Mouse (Mus musculus) heart, postnatal 10 days (tissue): ENCODE results near the gene Fam43a. TPM values are rescaled to one million over a fixed set of nuclear protein-coding genes. Genes with fewer than 3 reads are reported as not detected.

Source experiments
- DNase-seq, 2 experiments: peaks; one replicate each; pipeline ENCODE4 v3.0.0; 2021
- intact Hi-C: fragments of 180-260 bp; cut with DNase I; formaldehyde crosslinking; loops from one replicate; pipeline ENCODE4 v1.15.1; 2025
- total RNA-seq, 2 experiments: library from RNA; stranded (reverse); gene quantifications; 2 replicates each; pipeline ENCODE4 v1.2.3; 2021

The Fam43a gene
- 10 to 100 TPM; 40.3 to 46.5 TPM for total RNA-seq

GRCm38 (mm10) chr16:30599491-30600268 lies at the start of gene Fam43a:
Fam43a (plus strand) TSS chr16:30599723.
- DNase-seq = peak; percentile 94 to 95
- intact Hi-C loops = loop anchor here (2.0 to 5.0 kb wide), 5 partner anchors 53 to 758 kb away; no protein-coding TSS in a partner anchor

- intact Hi-C loops = loop anchor here (10.0 kb wide), 1 partner anchor 805 kb away; no protein-coding TSS in a partner anchor
- peak; percentile 88 for DNase-seq
These were observed 49.4 kb upstream of the Fam43a start for GRCm38 (mm10) chr16:30549966-30550747.

DNA sequence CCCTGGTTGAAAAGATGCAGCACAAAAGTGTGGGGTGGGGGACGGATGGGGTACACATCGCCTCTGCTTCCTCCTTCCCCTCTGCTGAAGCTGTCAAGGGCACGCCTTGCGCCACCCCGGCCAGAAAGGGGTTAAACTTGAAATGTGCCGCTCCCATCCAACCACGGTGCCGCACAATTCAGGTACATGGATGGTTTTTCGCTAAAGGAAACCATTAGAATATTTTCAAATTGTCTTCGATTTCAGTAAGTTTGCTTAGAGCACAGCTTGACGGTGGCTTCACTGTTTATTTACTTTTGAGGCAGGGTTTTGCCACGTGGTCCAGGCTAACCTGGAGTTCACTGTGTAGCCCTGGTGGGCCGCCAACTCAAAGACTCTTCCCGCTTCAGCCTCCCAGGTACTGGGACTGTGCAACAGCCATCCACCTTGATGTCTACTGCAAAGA lies 48.8 kb upstream of the Fam43a start, which contains the start of gene Tmem44:
Gene Tmem44, minus strand, starts transcription at position 95 of the 445 bp plus-strand sequence.
- intact Hi-C loops = loop anchor here (10.0 kb wide), 1 partner anchor 804 kb away; no protein-coding TSS in a partner anchor
- no peak for DNase-seq

GRCm38 (mm10) chr16:30552621-30553338 lies 46.7 kb upstream of the Fam43a start:
- intact Hi-C loops = loop anchor here (10.0 kb wide), 1 partner anchor 802 kb away; no protein-coding TSS in a partner anchor
- peak; percentile 91 to 92 for DNase-seq

GRCm38 (mm10) chr16:30554109-30554508 lies 45.4 kb upstream of the Fam43a start:
- intact Hi-C loops = loop anchor here (10.0 kb wide), 1 partner anchor 801 kb away; no protein-coding TSS in a partner anchor
- DNase-seq = no peak

DNA sequence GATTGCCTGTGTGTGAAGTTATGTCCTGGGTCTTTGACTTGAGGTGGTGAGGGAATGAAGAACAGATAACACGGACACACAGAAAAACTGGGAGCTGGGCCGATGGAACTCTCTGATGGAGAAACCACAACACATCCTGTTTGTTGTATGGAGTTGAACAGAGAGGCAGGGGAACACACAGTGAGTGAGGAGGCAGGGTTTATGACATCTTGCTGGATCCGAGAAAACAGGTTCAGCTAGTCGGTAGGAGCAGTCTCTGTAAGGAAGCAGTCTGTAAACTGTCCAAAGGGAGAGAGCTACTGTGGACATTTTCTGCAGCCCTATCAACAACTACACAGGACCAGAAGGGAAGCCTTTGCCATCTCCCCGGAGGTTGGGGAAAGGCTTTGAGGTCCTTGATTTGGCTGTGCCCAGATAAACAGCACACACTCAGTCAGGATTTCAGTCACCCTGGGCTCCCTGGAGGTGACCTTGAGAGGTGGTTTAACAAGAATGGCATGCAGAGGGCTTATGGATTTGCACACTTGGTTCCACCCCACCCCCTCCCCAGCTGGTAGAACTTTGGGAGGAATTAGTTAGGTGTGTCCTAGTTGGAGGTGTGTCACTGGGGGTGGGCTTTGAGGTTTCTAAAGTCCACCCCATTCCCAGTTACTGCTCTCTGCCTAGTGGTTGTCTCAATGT lies 40.1 kb upstream of the Fam43a start:
- DNase-seq = no peak
- intact Hi-C loops = loop anchor here (10.0 kb wide), 1 partner anchor 795 kb away; no protein-coding TSS in a partner anchor

DNA sequence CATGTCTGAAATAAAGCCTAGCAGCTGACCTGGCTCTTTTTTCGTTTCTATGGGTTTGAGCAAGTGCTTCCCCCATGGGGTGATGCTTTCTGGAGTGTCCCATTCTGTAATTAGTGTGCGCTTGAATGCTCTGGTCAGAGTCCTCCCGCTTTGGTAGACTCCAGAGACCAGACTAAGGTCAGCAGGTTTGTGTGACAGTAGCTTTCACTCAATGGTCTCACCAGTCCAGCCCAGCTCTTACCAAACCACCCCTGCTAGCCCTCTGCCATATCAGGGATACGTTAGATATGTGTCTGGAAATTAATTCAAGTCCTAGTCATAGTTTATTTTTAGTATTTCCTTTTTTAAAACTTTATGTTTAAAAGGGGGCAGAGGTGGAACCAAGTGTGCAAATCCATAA lies 38.9 kb upstream of the Fam43a start:
- DNase-seq = no peak
- intact Hi-C loops = no loop called here

DNA sequence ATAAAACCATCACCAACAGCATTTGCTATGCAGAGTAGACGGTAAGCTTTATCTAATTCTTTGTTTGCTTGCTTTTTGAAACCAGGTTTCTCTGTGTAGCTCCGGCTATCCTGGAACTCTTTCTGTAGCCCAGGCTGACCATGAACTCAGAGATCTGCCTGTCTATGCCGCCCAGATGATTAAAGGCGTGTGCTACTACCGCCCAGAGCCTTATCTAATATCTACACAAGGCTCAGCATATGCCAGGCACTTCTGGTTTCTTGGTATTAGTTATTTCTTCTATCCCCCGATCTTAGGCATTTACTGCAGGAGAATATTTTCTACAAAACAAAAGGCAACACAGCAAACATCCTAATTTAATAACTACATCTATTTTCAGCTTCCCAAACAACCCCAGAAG lies 33.9 kb upstream of the Fam43a start:
- intact Hi-C loops = no loop called here

GRCm38 (mm10) chr16:30570173-30570572 lies 29.4 kb upstream of the Fam43a start:
- no peak for DNase-seq
- intact Hi-C loops = loop anchor here (5.0 kb wide), 1 partner anchor 687 kb away; no protein-coding TSS in a partner anchor

More for the DNA sequence above, 33.9 kb upstream of the Fam43a start:
- no peak for DNase-seq

- no peak for DNase-seq
- intact Hi-C loops = loop anchor here (5.0 kb wide), 1 partner anchor 686 kb away; no protein-coding TSS in a partner anchor
These were observed 28.1 kb upstream of the Fam43a start for GRCm38 (mm10) chr16:30571378-30571777.

DNA sequence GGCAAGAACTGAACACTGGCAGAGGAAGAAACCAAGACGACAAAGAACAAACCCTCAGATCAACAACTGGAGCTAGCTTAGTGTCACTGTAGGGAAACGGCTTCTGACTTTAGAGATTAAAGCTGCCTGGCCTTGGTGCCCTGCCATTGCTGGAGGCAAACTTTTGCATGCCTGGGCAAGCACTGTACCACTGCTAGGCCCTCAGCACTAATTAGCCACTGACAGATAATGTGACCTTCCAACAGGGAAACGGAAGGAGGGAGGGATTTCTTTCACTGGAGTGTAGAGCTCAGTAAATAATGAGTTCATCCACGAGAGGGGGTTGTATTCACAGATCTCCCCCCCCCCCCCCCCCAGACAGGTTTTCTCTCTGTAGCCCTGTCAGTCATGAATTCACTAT lies 27.3 kb upstream of the Fam43a start:
- DNase-seq = peak in 1 of 2 experiments; percentile 30
- intact Hi-C loops = loop anchor here (5.0 kb wide), 1 partner anchor 685 kb away; no protein-coding TSS in a partner anchor

DNA sequence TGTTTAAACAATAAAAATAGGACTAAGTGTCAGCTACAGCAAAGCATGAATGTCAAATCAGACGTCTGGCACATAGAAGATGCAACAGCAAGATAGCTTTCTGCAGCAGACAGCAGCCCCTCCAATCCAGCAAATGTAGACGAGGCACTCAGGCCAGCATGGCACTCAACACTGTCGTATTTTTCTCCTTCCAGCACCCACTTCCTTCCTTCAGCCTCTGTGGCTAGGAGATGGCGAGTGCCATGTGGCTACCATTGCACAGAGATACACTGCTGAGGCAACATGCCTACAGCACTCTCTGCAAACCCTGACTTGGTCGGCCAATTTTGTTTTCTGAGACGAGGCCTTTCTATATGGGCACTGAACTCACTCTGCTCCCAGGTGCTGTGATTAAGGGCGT lies 23.7 kb upstream of the Fam43a start:
- intact Hi-C loops = no loop called here
- DNase-seq = no peak

DNA sequence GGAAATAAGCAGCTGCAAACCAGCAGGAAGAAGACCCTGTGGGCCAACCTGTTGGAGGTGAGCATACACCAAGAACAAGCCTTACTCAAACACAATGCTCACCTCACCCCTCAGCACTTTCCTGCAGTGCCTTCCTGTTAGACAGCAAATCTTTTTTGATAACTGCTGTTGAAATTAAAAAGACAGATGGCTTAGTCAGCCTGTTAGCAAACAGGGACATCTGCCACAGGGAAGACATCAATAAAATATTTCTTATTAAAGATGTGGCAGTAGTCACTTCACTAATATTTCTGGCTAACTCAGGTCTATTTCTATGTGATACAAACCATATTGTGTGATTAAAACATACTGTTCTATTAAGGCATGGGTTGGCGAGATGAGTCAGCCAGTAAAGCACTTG lies 23.1 kb upstream of the Fam43a start:
- no peak for DNase-seq
- intact Hi-C loops = no loop called here

DNA sequence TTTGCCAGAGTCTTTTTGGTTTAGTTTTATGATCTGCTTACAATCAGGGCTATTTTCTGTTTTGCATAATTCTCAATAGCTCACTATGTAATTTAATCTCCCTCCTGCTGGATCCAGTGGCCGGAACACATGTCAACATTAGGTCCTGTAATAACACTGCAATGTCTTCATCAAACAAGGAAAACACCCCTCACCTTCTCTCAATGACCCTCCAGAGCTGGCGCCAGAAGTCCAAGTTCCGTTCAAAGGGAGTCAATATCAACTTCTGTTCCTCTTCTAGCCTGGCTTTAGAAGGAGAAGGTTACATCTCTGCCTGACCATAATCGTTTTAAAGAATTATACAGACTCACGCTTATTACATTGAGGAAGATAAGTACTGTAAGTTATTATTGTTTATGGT lies 18.8 kb upstream of the Fam43a start:
- no peak for DNase-seq
- intact Hi-C loops = no loop called here

- intact Hi-C loops = no loop called here
- no peak for DNase-seq
These were observed 12.5 kb upstream of the Fam43a start for GRCm38 (mm10) chr16:30586935-30587493.

- intact Hi-C loops = loop anchor here (2.0 kb wide), 1 partner anchor 483 kb away; no protein-coding TSS in a partner anchor
These were observed 11.8 kb upstream of the Fam43a start, which contains the start of gene Lsg1 for GRCm38 (mm10) chr16:30587494-30588327. Lsg1 (minus strand) TSS chr16:30587592.

GRCm38 (mm10) chr16:30590264-30591209 lies 9.0 kb upstream of the Fam43a start:
- DNase-seq = peak in 1 of 2 experiments; percentile 25
- intact Hi-C loops = no loop called here

More at GRCm38 (mm10) chr16:30587494-30588327, 11.8 kb upstream of the Fam43a start, which contains the start of gene Lsg1:
- DNase-seq = peak; percentile 93 to 94
